Mouse (Mus musculus) intestine, embryonic 14.5 days (tissue): ENCODE results near the gene Nps. TPM values are rescaled to one million over a fixed set of nuclear protein-coding genes. Genes with fewer than 3 reads are reported as not detected.

Experiments used
- ATAC-seq: fragments of 200-750 bp; cut with Nextera tagmentation; replicated peaks from 2 replicates; pipeline ENCODE4 v1.8.0; 2017; ENCODE audit warnings: low read depth, moderate number of reproducible peaks, moderate TSS enrichment, moderate library complexity; ENCODE audit not compliant: low FRiP score, low TSS enrichment
- DNase-seq: peaks from one replicate; pipeline ENCODE4 v3.0.0-alpha.2; 2018; ENCODE audit warnings: low spot score
- H3K27ac ChIP-seq: fragments of 300-500 bp; sonication (generic); 2 replicates; pipeline ENCODE4 v1.5.1; 2014; ENCODE audit warnings: low read depth, mild to moderate bottlenecking, control low read depth
- H3K27me3 ChIP-seq: fragments of 300-500 bp; sonication (generic); replicated peaks from 2 replicates; pipeline ENCODE4 v1.6.1; 2014; ENCODE audit warnings: low read length, control low read depth; ENCODE audit not compliant: control insufficient read depth, insufficient read depth
- H3K36me3 ChIP-seq: fragments of 300-500 bp; sonication (generic); 2 replicates; pipeline ENCODE4 v1.6.1; 2014; ENCODE audit warnings: low read length, control low read depth; ENCODE audit not compliant: control insufficient read depth, insufficient read depth
- H3K4me1 ChIP-seq: fragments of 300-500 bp; sonication (generic); replicated peaks from 2 replicates; pipeline ENCODE4 v1.6.1; 2014; ENCODE audit warnings: low read length, control low read depth, mixed read lengths; ENCODE audit not compliant: control insufficient read depth, insufficient read depth
- H3K4me2 ChIP-seq: fragments of 300-500 bp; sonication (generic); 2 replicates; pipeline ENCODE4 v1.6.1; 2014; ENCODE audit warnings: low read length
- H3K4me3 ChIP-seq: fragments of 300-500 bp; sonication (generic); 2 replicates; pipeline ENCODE4 v1.5.1; 2014; ENCODE audit warnings: low read depth, low read length, control low read depth, mixed read lengths
- H3K9ac ChIP-seq: fragments of 300-500 bp; sonication (generic); 2 replicates; pipeline ENCODE4 v1.6.1; 2014; ENCODE audit warnings: mild to moderate bottlenecking, low read length
- H3K9me3 ChIP-seq: fragments of 300-500 bp; sonication (generic); 2 replicates; pipeline ENCODE4 v1.6.1; 2016; ENCODE audit warnings: low read length, control low read depth; ENCODE audit not compliant: control insufficient read depth
- WGBS: fragments of 180-500 bp; shearing (Covaris S2); extraction: QIAGEN DNeasy Blood & Tissue Kit; methylation state at CpG from one replicate; pipeline ENCODE4 v1.1.7; 2014; 5-methylcytosine and 5-hydroxymethylcytosine counted together
- polyA plus RNA-seq: library from polyadenylated mRNA; unstranded; fragments of >200 nt; fragmentation: Nextera tagmentation; extraction: Ambion mirVana; gene quantifications from 2 replicates; pipeline ENCODE4 v1.2.1, GENCODE M21; 2014

Nps gene
- polyA plus RNA-seq, 1 experiment from 2014 or later, result not detected

DNA sequence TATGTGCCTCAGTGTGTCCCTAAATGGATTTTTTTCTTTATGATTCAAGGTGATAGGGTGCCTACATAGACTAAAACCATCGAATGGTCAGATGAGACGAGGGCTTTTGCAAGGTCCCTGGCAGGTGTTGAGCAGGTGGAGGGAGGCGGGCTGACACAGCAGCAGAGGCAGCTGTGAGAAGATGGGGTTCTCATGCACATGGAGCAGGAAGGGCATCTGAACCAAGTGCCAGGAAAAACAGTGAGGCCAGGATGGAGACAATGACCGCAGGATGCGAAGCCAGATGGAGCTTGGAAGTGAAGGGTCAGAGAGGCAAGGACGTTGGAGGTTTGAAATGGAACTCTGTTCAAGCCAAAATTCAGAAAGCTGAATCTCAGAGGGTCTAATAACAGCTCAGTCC, 18.5 kb upstream of the Nps start:
- Histone ChIP-seq H3K27me3 (no peaks in the 10 kb centered on the region), H3K4me2 (no peak overlapping the region), H3K4me3 (no peak overlapping the region), H3K9me3 (no peaks in the 10 kb centered on the region), H3K36me3 (no peaks in the 10 kb centered on the region), H3K27ac (no peak overlapping the region), H3K9ac (no peak overlapping the region), H3K4me1 (peaks cover 9% of the 10 kb centered on the region; the same call in 1 of the 2 replicates)
- WGBS, result 84% methylated on average over 6 of the region's 6 CpGs
- no peak for DNase-seq
- no peak for ATAC-seq

GRCm38 (mm10) chr7:135240636-135241035, 17.9 kb upstream of the Nps start:
- no peak overlapping the region for H3K4me3 ChIP-seq
- ATAC-seq (no peak), DNase-seq (no peak)
- H3K9ac ChIP-seq, result no peak overlapping the region
- no peaks in the 10 kb centered on the region for H3K9me3 ChIP-seq
- no peaks in the 10 kb centered on the region for H3K36me3 ChIP-seq
- 85% methylated on average over 2 of the region's 2 CpGs for WGBS
- peaks cover 9% of the 10 kb centered on the region; the same call in 1 of the 2 replicates for H3K4me1 ChIP-seq
- no peak overlapping the region for H3K4me2 ChIP-seq
- no peaks in the 10 kb centered on the region for H3K27me3 ChIP-seq
- no peak overlapping the region for H3K27ac ChIP-seq

GRCm38 (mm10) chr7:135244171-135244880, 14.2 kb upstream of the Nps start:
- Histone ChIP-seq H3K27ac (no peak overlapping the region), H3K4me1 (no peaks in the 10 kb centered on the region), H3K4me3 (no peak overlapping the region), H3K27me3 (no peaks in the 10 kb centered on the region), H3K9ac (no peak overlapping the region), H3K9me3 (no peaks in the 10 kb centered on the region), H3K4me2 (no peak overlapping the region), H3K36me3 (no peaks in the 10 kb centered on the region)
- WGBS, result 72% methylated on average over 9 of the region's 9 CpGs
- DNase-seq (no peak), ATAC-seq (no peak)

GRCm38 (mm10) chr7:135246386-135246785, 12.1 kb upstream of the Nps start:
- H3K4me3 ChIP-seq, result no peak overlapping the region
- DNase-seq (no peak), ATAC-seq (no peak)
- no peak overlapping the region for H3K27ac ChIP-seq
- no peaks in the 10 kb centered on the region for H3K9me3 ChIP-seq
- H3K9ac ChIP-seq, result no peak overlapping the region
- H3K27me3 ChIP-seq, result no peaks in the 10 kb centered on the region
- 82% methylated on average over 5 of the region's 5 CpGs for WGBS
- no peaks in the 10 kb centered on the region for H3K36me3 ChIP-seq
- H3K4me2 ChIP-seq, result no peak overlapping the region
- H3K4me1 ChIP-seq, result no peaks in the 10 kb centered on the region

GRCm38 (mm10) chr7:135253249-135253648, 5.3 kb upstream of the Nps start:
- Histone ChIP-seq H3K36me3 (no peaks in the 10 kb centered on the region), H3K4me2 (no peak overlapping the region), H3K9me3 (no peaks in the 10 kb centered on the region), H3K4me3 (no peak overlapping the region), H3K27ac (no peak overlapping the region), H3K27me3 (no peaks in the 10 kb centered on the region), H3K9ac (no peak overlapping the region), H3K4me1 (no peaks in the 10 kb centered on the region)
- WGBS, result 49% methylated on average over 2 of the region's 2 CpGs
- ATAC-seq, result no peak
- no peak for DNase-seq

- Histone ChIP-seq H3K27ac (no peak overlapping the region), H3K4me1 (no peaks in the 10 kb centered on the region), H3K9ac (no peak overlapping the region), H3K36me3 (no peaks in the 10 kb centered on the region), H3K4me2 (no peak overlapping the region), H3K27me3 (no peaks in the 10 kb centered on the region), H3K9me3 (no peaks in the 10 kb centered on the region), H3K4me3 (no peak overlapping the region)
- WGBS, result 93% methylated on average over 2 of the region's 2 CpGs
- no peak for DNase-seq
- ATAC-seq, result no peak
Measured at GRCm38 (mm10) chr7:135254423-135254822, 4.1 kb upstream of the Nps start.

DNA sequence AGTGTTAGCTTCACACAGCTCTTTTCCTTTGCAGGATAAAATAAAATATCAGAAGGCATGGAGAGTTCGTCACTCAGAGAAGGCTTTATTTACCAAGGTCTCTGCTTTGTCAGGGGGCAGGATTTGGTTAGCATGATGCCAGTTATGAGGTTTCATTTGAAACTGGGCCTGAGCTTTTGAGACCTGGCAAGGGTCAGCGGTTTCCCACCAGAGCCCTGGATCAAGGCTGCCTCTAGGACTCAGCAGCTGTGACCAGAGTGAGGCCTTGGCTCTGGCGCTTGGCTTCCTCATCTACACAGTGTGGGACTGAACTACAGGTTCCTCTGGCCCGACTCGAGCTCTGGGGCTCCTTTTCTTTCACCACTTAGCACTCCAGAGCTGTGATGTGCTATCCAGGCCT, 12.5 kb downstream of the Nps start:
- ATAC-seq (no peak), DNase-seq (no peak)
- Histone ChIP-seq H3K4me1 (no peaks in the 10 kb centered on the region), H3K27me3 (no peaks in the 10 kb centered on the region), H3K4me3 (no peak overlapping the region), H3K9me3 (no peaks in the 10 kb centered on the region), H3K36me3 (no peaks in the 10 kb centered on the region), H3K27ac (no peak overlapping the region), H3K4me2 (no peak overlapping the region), H3K9ac (no peak overlapping the region)
- 90% methylated on average over 5 of the region's 5 CpGs for WGBS

- no peaks in the 10 kb centered on the region for H3K4me1 ChIP-seq
- no peak overlapping the region for H3K9ac ChIP-seq
- ATAC-seq (no peak), DNase-seq (no peak)
- H3K9me3 ChIP-seq, result 0 out of 2 replicates have a peak, but pooled peaks cover 2% of the 10 kb centered on the region
- H3K36me3 ChIP-seq, result no peaks in the 10 kb centered on the region
- H3K27me3 ChIP-seq, result no peaks in the 10 kb centered on the region
- WGBS, result 92% methylated on average over 3 of the region's 3 CpGs
- H3K4me2 ChIP-seq, result no peak overlapping the region
- no peak overlapping the region for H3K4me3 ChIP-seq
- H3K27ac ChIP-seq, result no peak overlapping the region
Measured at GRCm38 (mm10) chr7:135283212-135283611, 24.7 kb downstream of the Nps start.

- Histone ChIP-seq H3K27me3 (no peaks in the 10 kb centered on the region), H3K36me3 (no peaks in the 10 kb centered on the region), H3K4me3 (no peak overlapping the region), H3K9ac (no peak overlapping the region), H3K4me2 (no peak overlapping the region), H3K9me3 (0 out of 2 replicates have a peak, but pooled peaks cover 2% of the 10 kb centered on the region), H3K27ac (no peak overlapping the region), H3K4me1 (no peaks in the 10 kb centered on the region)
- WGBS, result 91% methylated on average over 3 of the region's 3 CpGs
- ATAC-seq (no peak), DNase-seq (no peak)
Measured at GRCm38 (mm10) chr7:135289976-135290375, 31.5 kb downstream of the Nps start.
